Mouse (Mus musculus): Measurements from ENCODE around the gene Gm49325. TPM values are rescaled to one million over a fixed set of nuclear protein-coding genes. Genes with fewer than 3 reads are reported as not detected.

Gm49325 gene
- polyA plus RNA-seq, 1 experiment from 2014 or later = 4.8 TPM

MicroRNAs encoded within 50 kb of the gene (microRNA counts, 519-probe panel; counts per million panel counts)
- microRNA mmu-miR-1930 = 1,467 counts per million, percentile 6 among the panel's probes with 10 or more counts

Small RNA genes lying within 50 kb of the gene (microRNA-seq; reads per million reads assigned to microRNA genes)
- gene Mir1930 = 11.6 reads per million, percentile 26 among the genes with 10 or more reads in this experiment

Other genes with a start within 250 kb of the Gm49325 start
- 6.3 and 7.2 TPM in 2 replicates for gene Adarb1, start 187.9 kb upstream of the Gm49325 start, polyA plus RNA-seq (2015; fragmentation: Nextera tagmentation; extraction: Ambion mirVana)
- gene Fam207a, start 90.4 kb upstream of the Gm49325 start, polyA plus RNA-seq (2015; fragmentation: Nextera tagmentation; extraction: Ambion mirVana) = 36.1 and 40.0 TPM in 2 replicates
- 6.0 and 6.9 TPM in 2 replicates for gene Itgb2, start 75.9 kb upstream of the Gm49325 start, polyA plus RNA-seq (2015; fragmentation: Nextera tagmentation; extraction: Ambion mirVana)
- gene Pttg1ip, start 24.5 kb upstream of the Gm49325 start, polyA plus RNA-seq (2015; fragmentation: Nextera tagmentation; extraction: Ambion mirVana) = 174 and 178 TPM in 2 replicates
- gene Sumo3, start 100 bp upstream of the Gm49325 start, polyA plus RNA-seq (2015; fragmentation: Nextera tagmentation; extraction: Ambion mirVana) = 324 and 334 TPM in 2 replicates
- gene Ube2g2, start 16.1 kb downstream of the Gm49325 start, polyA plus RNA-seq (2015; fragmentation: Nextera tagmentation; extraction: Ambion mirVana) = 70.7 and 73.3 TPM in 2 replicates
- 0.85 and 1.0 TPM in 2 replicates for gene Tspear, start 80.4 kb downstream of the Gm49325 start, polyA plus RNA-seq (2015; fragmentation: Nextera tagmentation; extraction: Ambion mirVana)
- not detected in 2 replicates for gene Gm19402, start 84.6 kb downstream of the Gm49325 start, polyA plus RNA-seq (2015; fragmentation: Nextera tagmentation; extraction: Ambion mirVana)
- not detected in 2 replicates for gene Gm9508, start 91.0 kb downstream of the Gm49325 start, polyA plus RNA-seq (2015; fragmentation: Nextera tagmentation; extraction: Ambion mirVana)
- not detected in 2 replicates for gene Gm10272, start 100.4 kb downstream of the Gm49325 start, polyA plus RNA-seq (2015; fragmentation: Nextera tagmentation; extraction: Ambion mirVana)
- gene Gm10024, start 105.3 kb downstream of the Gm49325 start, polyA plus RNA-seq (2015; fragmentation: Nextera tagmentation; extraction: Ambion mirVana) = 0.35 TPM in 1 of 2 replicates, not detected in the other
- gene Gm10142, start 109.6 kb downstream of the Gm49325 start, polyA plus RNA-seq (2015; fragmentation: Nextera tagmentation; extraction: Ambion mirVana) = not detected in 2 replicates
- gene Krtap12-1, start 114.4 kb downstream of the Gm49325 start, polyA plus RNA-seq (2015; fragmentation: Nextera tagmentation; extraction: Ambion mirVana) = not detected in 2 replicates
- gene Gm10100, start 120.3 kb downstream of the Gm49325 start, polyA plus RNA-seq (2015; fragmentation: Nextera tagmentation; extraction: Ambion mirVana) = not detected in 2 replicates
- gene Gm18596, start 136.4 kb downstream of the Gm49325 start, polyA plus RNA-seq (2015; fragmentation: Nextera tagmentation; extraction: Ambion mirVana) = not detected in 2 replicates
- gene Gm9736, start 145.2 kb downstream of the Gm49325 start, polyA plus RNA-seq (2015; fragmentation: Nextera tagmentation; extraction: Ambion mirVana) = not detected in 2 replicates
- gene Gm3233, start 153.5 kb downstream of the Gm49325 start, polyA plus RNA-seq (2015; fragmentation: Nextera tagmentation; extraction: Ambion mirVana) = not detected in 2 replicates
- not detected in 2 replicates for gene Gm3238, start 165.1 kb downstream of the Gm49325 start, polyA plus RNA-seq (2015; fragmentation: Nextera tagmentation; extraction: Ambion mirVana)
- gene Gm7138, start 170.7 kb downstream of the Gm49325 start, polyA plus RNA-seq (2015; fragmentation: Nextera tagmentation; extraction: Ambion mirVana) = not detected in 2 replicates
- not detected in 2 replicates for gene Gm3250, start 176.3 kb downstream of the Gm49325 start, polyA plus RNA-seq (2015; fragmentation: Nextera tagmentation; extraction: Ambion mirVana)
- gene Gm7137, start 182.0 kb downstream of the Gm49325 start, polyA plus RNA-seq (2015; fragmentation: Nextera tagmentation; extraction: Ambion mirVana) = not detected in 2 replicates
- not detected in 2 replicates for gene Gm9639, start 188.9 kb downstream of the Gm49325 start, polyA plus RNA-seq (2015; fragmentation: Nextera tagmentation; extraction: Ambion mirVana)
- not detected in 2 replicates for gene Gm19668, start 192.9 kb downstream of the Gm49325 start, polyA plus RNA-seq (2015; fragmentation: Nextera tagmentation; extraction: Ambion mirVana)
- gene Gm9507, start 205.6 kb downstream of the Gm49325 start, polyA plus RNA-seq (2015; fragmentation: Nextera tagmentation; extraction: Ambion mirVana) = not detected in 2 replicates
- gene Gm2696, start 208.5 kb downstream of the Gm49325 start, polyA plus RNA-seq (2015; fragmentation: Nextera tagmentation; extraction: Ambion mirVana) = not detected in 2 replicates
- gene Krtap10-4, start 220.9 kb downstream of the Gm49325 start, polyA plus RNA-seq (2015; fragmentation: Nextera tagmentation; extraction: Ambion mirVana) = not detected in 2 replicates
- gene Krtap10-10, start 229.8 kb downstream of the Gm49325 start, polyA plus RNA-seq (2015; fragmentation: Nextera tagmentation; extraction: Ambion mirVana) = not detected in 2 replicates
- gene Gm36176, start 240.6 kb downstream of the Gm49325 start, polyA plus RNA-seq (2015; fragmentation: Nextera tagmentation; extraction: Ambion mirVana) = not detected in 2 replicates
- not detected in 2 replicates for gene Gm10318, start 246.7 kb downstream of the Gm49325 start, polyA plus RNA-seq (2015; fragmentation: Nextera tagmentation; extraction: Ambion mirVana)